Mouse (Mus musculus) stomach, embryonic 14.5 days (tissue): ENCODE measurements around the gene Creb5. TPM values are rescaled to one million over a fixed set of nuclear protein-coding genes. Genes with fewer than 3 reads are reported as not detected.

Experiments
- ATAC-seq: fragments of 200-750 bp; cut with Nextera tagmentation; 2 replicates; pipeline ENCODE4 v1.8.0; 2017; ENCODE audit warnings: low read depth, moderate TSS enrichment; ENCODE audit not compliant: insufficient number of reproducible peaks, insufficient read depth, low FRiP score
- H3K27ac ChIP-seq: fragments of 300-500 bp; sonication (generic); 2 replicates; pipeline ENCODE4 v1.5.1; 2014; ENCODE audit warnings: mild to moderate bottlenecking, low read length, moderate library complexity, mixed read lengths
- H3K27me3 ChIP-seq: fragments of 300-500 bp; sonication (generic); 2 replicates; pipeline ENCODE4 v1.6.1; 2014; ENCODE audit warnings: low read length, control low read depth, mixed read lengths; ENCODE audit not compliant: control insufficient read depth, insufficient read depth
- H3K36me3 ChIP-seq: fragments of 300-500 bp; sonication (generic); 2 replicates; pipeline ENCODE4 v1.6.1; 2014; ENCODE audit warnings: mild to moderate bottlenecking, control low read depth, low read length, moderate library complexity, mixed read lengths; ENCODE audit not compliant: control insufficient read depth, insufficient read depth
- H3K4me1 ChIP-seq: fragments of 300-500 bp; sonication (generic); 2 replicates; pipeline ENCODE4 v1.6.1; 2014; ENCODE audit warnings: low read length, control low read depth, mixed read lengths; ENCODE audit not compliant: control insufficient read depth, insufficient read depth
- H3K4me2 ChIP-seq: fragments of 300-500 bp; sonication (generic); replicated peaks from 2 replicates; pipeline ENCODE4 v1.6.1; 2014; ENCODE audit warnings: low read depth, low read length, control low read depth
- H3K4me3 ChIP-seq: fragments of 300-500 bp; sonication (generic); 2 replicates; pipeline ENCODE4 v1.5.1; 2014; ENCODE audit warnings: low read depth, low read length, control low read depth
- H3K9ac ChIP-seq: fragments of 300-500 bp; sonication (generic); replicated peaks from 2 replicates; pipeline ENCODE4 v1.6.1; 2014; ENCODE audit warnings: low read depth, mild to moderate bottlenecking, control low read depth, low read length, moderate library complexity, mixed read lengths
- H3K9me3 ChIP-seq: fragments of 300-500 bp; sonication (generic); 2 replicates; pipeline ENCODE4 v1.6.1; 2016; ENCODE audit warnings: low read depth, low read length, control low read depth; ENCODE audit not compliant: control insufficient read depth
- WGBS: fragments of 180-500 bp; shearing (Covaris S2); extraction: QIAGEN DNeasy Blood & Tissue Kit; methylation state at CpG from one replicate; pipeline ENCODE4 v1.1.7; 2014; 5-methylcytosine and 5-hydroxymethylcytosine counted together
- polyA plus RNA-seq: library from polyadenylated mRNA; unstranded; fragments of >200 nt; fragmentation: Nextera tagmentation; extraction: Ambion mirVana; gene quantifications from 2 replicates; pipeline ENCODE4 v1.2.1, GENCODE M21; 2014

Gene Creb5
- polyA plus RNA-seq, 1 experiment from 2014 or later: 10.2 TPM

GRCm38 (mm10) chr6:53470559-53470958 lies 183.5 kb downstream of the Creb5 start:
- no peak overlapping the region for H3K9ac ChIP-seq
- peak overlapping the region; percentile 39; the same call in 1 of the 2 replicates for H3K27ac ChIP-seq
- H3K4me3 ChIP-seq: no peak overlapping the region
- H3K4me2 ChIP-seq: peak overlapping the region; percentile 27
- 30% methylated on average over 8 of the region's 8 CpGs for WGBS
- no peak; the same call in 1 of the 2 replicates for ATAC-seq
- H3K36me3 ChIP-seq: no peaks in the 10 kb centered on the region
- H3K9me3 ChIP-seq: no peaks in the 10 kb centered on the region
- no peaks in the 10 kb centered on the region for H3K27me3 ChIP-seq
- peaks cover 19% of the 10 kb centered on the region; the same call in 1 of the 2 replicates for H3K4me1 ChIP-seq

GRCm38 (mm10) chr6:53470999-53471591 lies 184.0 kb downstream of the Creb5 start:
- Histone ChIP-seq H3K9ac (no peak overlapping the region), H3K9me3 (no peaks in the 10 kb centered on the region), H3K4me3 (no peak overlapping the region), H3K4me1 (peaks cover 19% of the 10 kb centered on the region; the same call in 1 of the 2 replicates), H3K27me3 (no peaks in the 10 kb centered on the region), H3K4me2 (peak overlapping the region; percentile 27), H3K36me3 (no peaks in the 10 kb centered on the region), H3K27ac (peak overlapping the region; percentile 39; the same call in 1 of the 2 replicates)
- WGBS: 33% methylated on average over 9 of the region's 9 CpGs
- ATAC-seq: peak; percentile 46; the same call in 1 of the 2 replicates

- no peak for ATAC-seq
- Histone ChIP-seq H3K9me3 (no peaks in the 10 kb centered on the region), H3K27me3 (no peaks in the 10 kb centered on the region), H3K4me1 (peaks cover 19% of the 10 kb centered on the region; the same call in 1 of the 2 replicates), H3K4me3 (no peak overlapping the region), H3K27ac (no peak overlapping the region), H3K4me2 (no peak overlapping the region), H3K9ac (no peak overlapping the region), H3K36me3 (no peaks in the 10 kb centered on the region)
- WGBS: 69% methylated on average over 7 of the region's 7 CpGs
These were observed 185.7 kb downstream of the Creb5 start for GRCm38 (mm10) chr6:53472751-53473150.

- ATAC-seq: no peak
- no peaks in the 10 kb centered on the region for H3K4me1 ChIP-seq
- H3K9me3 ChIP-seq: no peaks in the 10 kb centered on the region
- H3K4me2 ChIP-seq: no peak overlapping the region
- no peak overlapping the region for H3K27ac ChIP-seq
- WGBS: 86% methylated on average over 5 of the region's 5 CpGs
- H3K36me3 ChIP-seq: no peaks in the 10 kb centered on the region
- no peak overlapping the region for H3K4me3 ChIP-seq
- H3K9ac ChIP-seq: no peak overlapping the region
- H3K27me3 ChIP-seq: no peaks in the 10 kb centered on the region
These were observed 190.4 kb downstream of the Creb5 start for GRCm38 (mm10) chr6:53477501-53477900.

- Histone ChIP-seq H3K9ac (no peak overlapping the region), H3K4me1 (no peaks in the 10 kb centered on the region), H3K9me3 (no peaks in the 10 kb centered on the region), H3K27me3 (no peaks in the 10 kb centered on the region), H3K4me2 (no peak overlapping the region), H3K4me3 (no peak overlapping the region), H3K27ac (no peak overlapping the region), H3K36me3 (no peaks in the 10 kb centered on the region)
- no peak for ATAC-seq
- 92% methylated on average over 6 of the region's 6 CpGs for WGBS
These were observed 203.8 kb downstream of the Creb5 start for GRCm38 (mm10) chr6:53490917-53491316.

- no peak overlapping the region for H3K27ac ChIP-seq
- peaks cover 2% of the 10 kb centered on the region; the same call in 1 of the 2 replicates for H3K4me1 ChIP-seq
- H3K4me3 ChIP-seq: no peak overlapping the region
- H3K9me3 ChIP-seq: no peaks in the 10 kb centered on the region
- no peaks in the 10 kb centered on the region for H3K36me3 ChIP-seq
- H3K9ac ChIP-seq: no peak overlapping the region
- no peaks in the 10 kb centered on the region for H3K27me3 ChIP-seq
- ATAC-seq: no peak
- no peak overlapping the region for H3K4me2 ChIP-seq
- 86% methylated on average over 4 of the region's 4 CpGs for WGBS
These were observed 204.3 kb downstream of the Creb5 start for GRCm38 (mm10) chr6:53491331-53491730.

GRCm38 (mm10) chr6:53493864-53494263 lies 206.8 kb downstream of the Creb5 start:
- Histone ChIP-seq H3K36me3 (no peaks in the 10 kb centered on the region), H3K27me3 (no peaks in the 10 kb centered on the region), H3K4me2 (no peak overlapping the region), H3K4me3 (no peak overlapping the region), H3K4me1 (peaks cover 9% of the 10 kb centered on the region; the same call in 1 of the 2 replicates), H3K9me3 (no peaks in the 10 kb centered on the region), H3K27ac (no peak overlapping the region; the same call in 1 of the 2 replicates), H3K9ac (no peak overlapping the region)
- 25% methylated on average over 5 of the region's 5 CpGs for WGBS
- ATAC-seq: no peak

GRCm38 (mm10) chr6:53495667-53496066 lies 208.6 kb downstream of the Creb5 start:
- H3K27me3 ChIP-seq: no peaks in the 10 kb centered on the region
- H3K4me2 ChIP-seq: no peak overlapping the region
- no peaks in the 10 kb centered on the region for H3K36me3 ChIP-seq
- peaks cover 9% of the 10 kb centered on the region; the same call in 1 of the 2 replicates for H3K4me1 ChIP-seq
- no peak overlapping the region for H3K4me3 ChIP-seq
- no peak overlapping the region for H3K27ac ChIP-seq
- H3K9ac ChIP-seq: no peak overlapping the region
- no peaks in the 10 kb centered on the region for H3K9me3 ChIP-seq
- ATAC-seq: no peak
- WGBS: 79% methylated on average over 5 of the region's 5 CpGs

GRCm38 (mm10) chr6:53496325-53496753 lies 209.3 kb downstream of the Creb5 start:
- Histone ChIP-seq H3K4me3 (no peak overlapping the region), H3K36me3 (no peaks in the 10 kb centered on the region), H3K4me2 (no peak overlapping the region), H3K27ac (no peak overlapping the region), H3K27me3 (no peaks in the 10 kb centered on the region), H3K4me1 (peaks cover 9% of the 10 kb centered on the region; the same call in 1 of the 2 replicates), H3K9ac (no peak overlapping the region), H3K9me3 (no peaks in the 10 kb centered on the region)
- ATAC-seq: no peak
- WGBS: 55% methylated on average over 4 of the region's 4 CpGs
